Mouse (Mus musculus): ENCODE measurements around the gene Igsf23.

The Igsf23 gene

GRCm38 (mm10) chr7:19935961-19936360 is 14.6 kb downstream of the Igsf23 start:
- peak; percentile 66 for DNase-seq (ENCODE audit: inconsistent ontology term)

DNA sequence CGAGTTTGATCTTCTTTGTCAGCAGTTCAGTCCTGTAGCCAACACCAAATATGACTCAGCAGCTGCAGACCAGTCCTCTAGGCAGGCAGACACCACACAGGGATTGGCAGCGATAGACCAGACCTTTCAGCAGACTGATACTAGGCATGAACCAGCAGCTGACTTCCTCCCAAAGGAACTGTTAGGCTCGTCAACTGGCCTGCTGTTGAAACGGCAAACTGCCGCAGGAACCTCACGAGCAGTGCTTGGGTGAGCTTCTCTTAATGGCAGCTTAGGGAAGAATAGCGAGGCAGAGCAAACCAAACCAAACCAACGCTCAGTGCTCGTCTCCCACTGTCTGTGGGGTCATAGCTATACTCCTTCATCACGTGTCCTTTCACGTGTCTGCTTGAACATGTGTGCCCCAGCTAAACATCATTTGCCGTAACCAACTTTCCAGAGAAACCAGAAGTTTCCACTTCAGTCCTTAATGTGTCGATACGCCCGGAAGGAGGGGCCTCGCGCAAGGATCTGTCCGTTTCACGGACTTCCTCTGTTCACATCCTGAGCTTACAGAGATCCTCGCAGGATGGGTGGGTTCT is 15.3 kb downstream of the Igsf23 start:
- DNase-seq (ENCODE audit: inconsistent ontology term) = no peak

DNA sequence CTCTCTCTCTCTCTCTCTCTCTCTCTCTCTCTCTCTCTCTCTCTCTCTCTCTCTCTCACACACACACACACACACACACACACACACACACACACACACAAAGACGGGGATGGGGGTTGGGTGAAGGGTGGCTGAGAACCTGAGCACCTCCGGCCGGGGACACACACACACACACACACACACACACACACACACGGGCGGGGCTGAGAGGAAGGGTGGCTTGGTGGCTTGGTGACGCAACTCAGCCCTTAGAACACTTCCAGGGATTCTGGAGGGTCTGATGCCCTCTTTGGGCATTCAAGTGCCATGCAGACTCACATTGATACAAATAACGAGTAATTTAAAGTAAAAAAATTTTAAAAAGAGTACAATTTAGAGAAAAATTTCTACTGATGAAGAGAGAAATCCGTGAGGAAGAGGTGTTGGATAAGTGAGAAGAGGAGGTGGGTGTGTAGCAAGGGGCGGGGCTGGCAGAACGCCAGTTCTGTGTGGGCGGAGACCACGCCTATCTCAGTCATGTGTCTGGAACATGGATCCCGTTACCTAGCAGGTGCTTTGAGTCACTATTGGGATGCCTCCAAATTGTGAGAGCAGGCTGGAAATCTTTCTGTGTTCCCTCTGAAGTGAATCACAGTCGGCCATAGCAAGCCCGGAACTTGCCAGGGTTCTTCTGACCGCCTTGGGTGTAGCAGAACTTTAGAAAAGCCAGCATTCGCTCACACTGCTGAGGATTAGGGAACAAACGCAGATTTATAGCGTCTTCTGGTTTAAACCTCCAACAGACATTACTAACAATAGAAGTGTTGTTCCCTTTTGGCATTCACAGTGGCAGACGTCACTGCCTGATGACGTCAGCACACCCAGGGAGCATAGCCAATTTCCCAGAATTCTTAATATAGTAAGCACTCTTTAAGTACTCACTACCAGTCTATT is 17.4 kb downstream of the Igsf23 start:
- peak; percentile 95 for DNase-seq (ENCODE audit: inconsistent ontology term)

- DNase-seq (ENCODE audit: inconsistent ontology term) = peak; percentile 66
Observed at GRCm38 (mm10) chr7:19932133-19932876, 18.3 kb downstream of the Igsf23 start.

DNA sequence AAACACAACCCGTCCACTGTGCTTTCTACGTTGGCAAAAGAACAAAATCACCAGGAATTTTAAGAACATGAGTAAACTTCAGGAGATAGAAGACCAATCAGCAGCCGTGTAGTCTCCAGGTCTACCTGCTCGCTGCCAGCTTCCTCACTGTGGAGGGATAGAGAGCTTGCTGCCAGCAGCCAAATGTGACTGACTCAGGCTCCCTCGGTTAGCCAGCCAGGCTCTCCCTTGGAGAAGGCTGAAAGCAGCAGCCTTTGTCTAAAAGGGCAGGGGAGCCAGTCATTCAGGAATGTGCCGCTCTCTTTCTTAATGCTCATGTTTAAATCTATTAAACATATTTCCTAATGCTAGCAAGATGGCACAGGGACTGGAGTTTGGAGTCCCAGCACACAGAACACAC is 20.1 kb downstream of the Igsf23 start:
- DNase-seq (ENCODE audit: inconsistent ontology term) = peak; percentile 28

- DNase-seq (ENCODE audit: inconsistent ontology term) = no peak
Observed at GRCm38 (mm10) chr7:19928486-19928885, 22.1 kb downstream of the Igsf23 start.

DNA sequence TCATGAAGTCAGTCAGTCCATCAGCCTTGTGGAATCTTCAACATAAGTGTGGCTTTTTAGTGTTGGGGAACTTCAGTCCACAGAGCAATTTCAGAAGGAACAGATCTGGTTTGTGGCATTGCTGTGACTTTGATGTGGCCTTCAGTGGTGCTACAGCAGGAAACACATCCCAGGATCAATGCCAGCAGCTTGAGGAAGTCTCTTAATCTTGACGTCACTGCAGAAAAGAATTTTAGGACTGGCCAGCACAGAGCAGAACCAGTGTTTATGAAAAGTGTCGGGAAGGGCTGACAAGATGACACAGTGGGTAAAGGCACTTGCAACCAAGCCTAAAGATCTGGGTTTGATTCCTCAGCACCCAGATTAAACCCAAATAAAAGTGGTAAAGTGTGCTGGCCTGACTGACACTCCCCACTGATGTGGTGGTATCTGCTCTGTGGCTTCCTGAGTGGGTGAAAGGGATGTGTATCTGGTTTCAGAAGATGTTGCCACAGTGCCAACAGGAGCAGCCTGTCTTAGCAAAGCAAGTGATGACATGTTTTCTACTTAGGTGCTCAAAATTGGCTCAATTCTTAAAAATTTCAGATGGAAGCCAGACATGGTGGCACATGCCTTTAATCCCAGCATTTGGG is 23.6 kb downstream of the Igsf23 start:
- DNase-seq (ENCODE audit: inconsistent ontology term) = no peak

- DNase-seq (ENCODE audit: inconsistent ontology term) = no peak
Observed at GRCm38 (mm10) chr7:19925376-19925775, 25.2 kb downstream of the Igsf23 start.

- no peak for DNase-seq (ENCODE audit: inconsistent ontology term)
Observed at GRCm38 (mm10) chr7:19923797-19924196, 26.8 kb downstream of the Igsf23 start.

DNA sequence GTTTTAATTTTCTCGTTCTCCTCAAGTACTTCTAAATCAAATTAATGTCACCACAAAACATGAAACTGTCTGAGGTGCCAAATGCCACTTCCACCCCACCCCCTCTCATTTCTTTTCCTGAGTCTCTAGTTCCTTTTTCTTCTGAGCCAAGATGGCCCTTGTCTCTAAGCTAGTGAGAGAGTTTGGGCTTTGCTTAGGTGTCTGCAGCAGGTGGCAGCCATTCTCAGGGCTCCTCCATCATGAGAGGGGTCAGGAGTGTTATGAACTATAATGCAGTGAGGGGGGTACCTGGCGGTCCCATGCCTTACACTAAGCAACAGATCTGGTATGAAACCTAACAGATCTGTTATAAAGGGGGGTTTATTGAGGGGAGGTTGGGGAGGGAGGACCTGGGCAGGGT is 27.2 kb downstream of the Igsf23 start:
- DNase-seq (ENCODE audit: inconsistent ontology term) = no peak

DNA sequence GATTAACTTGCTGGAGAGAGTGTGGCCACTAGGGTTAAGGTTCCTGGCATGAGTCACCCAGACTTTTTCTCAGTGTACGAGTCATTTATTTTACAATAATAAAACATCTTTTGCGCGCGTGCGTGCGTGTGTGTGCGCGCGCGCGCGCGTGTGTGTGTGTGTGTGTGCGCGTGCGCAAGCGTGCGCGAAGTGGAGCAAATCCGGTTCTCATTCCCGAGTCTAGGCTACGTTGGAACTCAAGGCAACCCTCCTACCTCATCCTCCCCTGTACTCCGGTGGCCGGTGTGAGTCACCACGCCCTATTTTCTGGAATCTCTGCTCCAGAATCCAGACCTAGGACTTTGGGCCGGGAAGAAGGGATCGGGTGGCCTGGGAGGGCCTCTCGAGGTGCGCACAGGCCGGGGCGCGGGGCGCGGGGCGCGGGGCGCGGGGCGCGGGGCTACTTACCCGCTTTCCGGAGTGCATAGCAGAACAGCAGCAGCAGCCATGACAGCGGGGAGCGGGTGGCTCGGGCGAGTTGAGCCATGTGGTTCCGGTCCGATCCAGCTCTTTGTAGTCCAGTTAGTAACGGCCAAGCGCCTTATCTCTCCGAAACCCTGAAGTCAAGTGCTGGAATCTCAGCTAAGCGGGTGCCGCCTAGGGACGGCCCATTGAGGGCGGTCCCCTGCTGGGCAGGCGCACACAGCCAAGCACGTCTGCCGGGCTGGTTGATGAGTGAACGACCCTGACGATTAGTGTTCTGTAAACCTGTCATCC is 29.9 kb downstream of the Igsf23 start, which contains the start of gene Pvr:
Gene Pvr, minus strand, starts transcription at position 655 of the 756 bp plus-strand sequence.
- DNase-seq (ENCODE audit: inconsistent ontology term) = peak; percentile 90

DNA sequence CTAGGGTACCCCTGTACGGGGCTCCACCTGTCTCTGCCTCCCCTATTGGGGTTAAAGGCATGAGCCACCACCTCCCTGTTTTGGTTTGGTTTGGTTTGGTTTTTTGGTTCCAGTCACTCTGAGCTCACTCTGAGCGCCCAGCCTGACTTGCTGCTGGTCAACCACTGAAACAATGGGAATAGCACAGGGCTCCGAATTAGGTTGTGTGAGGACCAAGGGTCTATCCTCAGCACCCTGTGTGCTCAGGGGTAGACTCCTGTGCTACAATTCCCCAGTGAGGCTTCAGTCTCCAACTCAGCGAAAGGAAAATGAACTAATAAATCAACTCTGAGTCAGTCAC is 30.4 kb downstream of the Igsf23 start:
- DNase-seq (ENCODE audit: inconsistent ontology term) = no peak

DNA sequence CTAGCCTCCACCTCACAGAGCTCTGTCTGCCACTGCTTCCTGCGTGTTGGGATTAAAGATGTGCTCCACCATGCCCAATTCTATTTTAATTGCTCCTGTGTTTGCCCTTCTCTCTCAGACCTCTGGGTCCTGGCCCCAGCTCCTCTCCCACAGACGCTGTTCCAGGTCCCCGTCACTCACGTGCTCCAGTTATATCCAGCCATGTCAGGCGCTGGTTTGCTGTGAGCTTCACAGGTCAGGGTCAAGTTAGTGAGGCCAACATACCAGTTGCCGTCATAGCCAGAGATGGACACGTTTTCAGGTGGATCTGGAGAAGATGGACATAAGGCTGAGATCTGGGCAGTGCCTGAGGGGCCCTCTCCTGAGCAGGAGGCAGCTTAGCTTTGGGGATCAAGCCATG is 36.0 kb downstream of the Igsf23 start:
- no peak for DNase-seq (ENCODE audit: inconsistent ontology term)

DNA sequence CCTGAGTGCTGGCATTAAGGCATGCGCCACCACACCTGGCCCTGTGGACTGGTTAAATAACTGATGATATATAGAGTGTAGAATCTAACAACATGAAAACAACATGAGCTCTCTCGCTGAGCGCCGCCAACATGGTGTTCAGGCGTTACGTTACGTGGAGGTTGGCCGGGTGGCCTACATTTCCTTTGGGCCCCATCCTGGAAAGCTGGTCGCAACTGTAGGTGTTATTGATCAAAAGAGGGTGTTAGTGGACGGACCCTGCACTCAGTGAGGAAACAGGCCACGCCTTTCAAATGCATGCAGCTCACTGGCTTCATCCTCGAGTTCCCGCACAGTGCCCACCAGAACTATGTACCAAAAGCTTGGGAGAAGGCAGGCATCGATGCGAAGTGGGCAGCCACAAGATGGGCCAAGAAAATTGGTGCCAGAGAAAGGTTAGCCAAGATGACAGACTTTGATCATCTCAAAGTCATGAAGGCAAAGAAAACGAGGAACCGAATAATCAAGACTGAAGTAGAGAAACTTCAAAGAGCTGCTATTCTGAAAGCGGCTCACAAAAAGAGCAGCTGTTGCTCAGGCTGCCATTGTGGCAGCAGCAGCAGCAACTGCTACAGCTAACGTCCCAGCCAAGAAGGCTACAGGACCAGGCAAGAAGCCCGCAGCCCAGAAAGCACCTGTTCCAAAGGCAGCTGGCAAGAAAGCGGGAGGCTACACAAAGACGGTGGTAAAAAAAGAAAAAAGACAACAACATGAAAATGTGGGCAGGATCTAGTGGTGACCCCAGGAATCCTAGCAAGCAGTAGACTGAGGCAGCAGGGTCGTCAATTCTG is 38.6 kb downstream of the Igsf23 start:
- DNase-seq (ENCODE audit: inconsistent ontology term) = no peak

DNA sequence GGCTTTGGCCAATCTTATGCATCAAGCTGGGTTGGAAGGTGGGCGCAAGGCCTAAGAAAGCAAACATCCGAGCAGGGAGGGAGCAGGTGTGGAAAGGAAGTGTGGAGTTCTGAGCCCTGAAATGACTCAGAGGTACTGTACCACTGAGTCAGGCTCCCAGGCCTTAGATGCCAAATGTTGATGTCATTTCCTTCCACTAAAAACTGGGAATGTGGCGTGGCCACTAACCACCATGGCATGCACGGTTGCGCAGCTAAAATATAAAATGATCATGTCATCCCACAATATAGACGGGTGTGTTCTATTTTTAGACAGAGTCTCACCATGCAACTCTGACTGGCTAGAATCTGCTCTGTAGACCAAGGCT is 39.3 kb downstream of the Igsf23 start:
- DNase-seq (ENCODE audit: inconsistent ontology term) = no peak

GRCm38 (mm10) chr7:19910421-19911291 is 39.9 kb downstream of the Igsf23 start:
- DNase-seq (ENCODE audit: inconsistent ontology term) = peak; percentile 64

- DNase-seq (ENCODE audit: inconsistent ontology term) = no peak
Observed at GRCm38 (mm10) chr7:19889881-19890280, 60.7 kb downstream of the Igsf23 start.

GRCm38 (mm10) chr7:19887849-19888248 is 62.7 kb downstream of the Igsf23 start, which contains the start of gene Ceacam19:
Gene Ceacam19, minus strand, starts transcription at chr7:19887965.
- no peak for DNase-seq (ENCODE audit: inconsistent ontology term)
